ENCODE assay signal across 7 mouse cellular contexts in genomic region chr3:69006246-69006760, GRCm38 (mm10). TPM values are rescaled to one million over a fixed set of nuclear protein-coding genes. Genes with fewer than 3 reads are reported as not detected.
DNase-seq lines count a peak whose midpoint lies in the region; ATAC-seq lines count a peak whose summit lies in the region.

No protein-coding gene starts in this region.

- H3K27ac ChIP-seq in lung, embryonic 16.5 days (ENCODE audit: low read length): peak overlapping the region; percentile 97
- no peak overlapping the region for H3K27ac ChIP-seq in embryonic facial prominence, embryonic 11.5 days (replicated peaks; ENCODE audit: low read depth, low read length)
- H3K27ac ChIP-seq in midbrain, embryonic 15.5 days: peak overlapping the region; percentile 83

- peak overlapping the region; percentile 99 for H3K4me3 ChIP-seq in lung, embryonic 16.5 days (ENCODE audit: low read length)
- peak overlapping the region; percentile 97 for H3K4me3 ChIP-seq in embryonic facial prominence, embryonic 11.5 days (ENCODE audit: low read depth, low read length)
- H3K4me3 ChIP-seq in midbrain, embryonic 15.5 days: peak overlapping the region; percentile 94

- no peaks in the 10 kb centered on the region for H3K9me3 ChIP-seq in lung, embryonic 16.5 days (ENCODE audit: control insufficient read depth, low read length)
- no peaks in the 10 kb centered on the region for H3K9me3 ChIP-seq in embryonic facial prominence, embryonic 11.5 days (replicated peaks; ENCODE audit: control insufficient read depth, low read length)
- H3K9me3 ChIP-seq in midbrain, embryonic 15.5 days: no peaks in the 10 kb centered on the region

- H3K4me1 ChIP-seq in lung, embryonic 16.5 days (replicated peaks; ENCODE audit: control insufficient read depth, insufficient read depth, low read length): peaks cover 8% of the 10 kb centered on the region
- H3K4me1 ChIP-seq in embryonic facial prominence, embryonic 11.5 days (ENCODE audit: control insufficient read depth, insufficient read depth, low read length): no peaks in the 10 kb centered on the region
- peaks cover 26% of the 10 kb centered on the region for H3K4me1 ChIP-seq in midbrain, embryonic 15.5 days

- H3K36me3 ChIP-seq in lung, embryonic 16.5 days (ENCODE audit: control insufficient read depth, insufficient read depth, low read length): no peaks in the 10 kb centered on the region
- no peaks in the 10 kb centered on the region for H3K36me3 ChIP-seq in embryonic facial prominence, embryonic 11.5 days (replicated peaks; ENCODE audit: control insufficient read depth, insufficient read depth, low read depth, low read length)
- H3K36me3 ChIP-seq in midbrain, embryonic 15.5 days (replicated peaks): no peaks in the 10 kb centered on the region

- WGBS in lung, embryonic 16.5 days: 4% methylated on average over 21 of the region's 21 CpGs
- WGBS in embryonic facial prominence, embryonic 11.5 days: 8% methylated on average over 21 of the region's 21 CpGs
- WGBS in midbrain, embryonic 15.5 days: 4% methylated on average over 21 of the region's 21 CpGs

- H3K9ac ChIP-seq in lung, embryonic 16.5 days (ENCODE audit: low read length): peak overlapping the region; percentile 97
- peak overlapping the region; percentile 96 for H3K9ac ChIP-seq in embryonic facial prominence, embryonic 11.5 days (replicated peaks; ENCODE audit: low read length)
- H3K9ac ChIP-seq in midbrain, embryonic 15.5 days: peak overlapping the region; percentile 63

- ATAC-seq in lung, embryonic 16.5 days (ENCODE audit: low read depth): no peak
- no peak for ATAC-seq in embryonic facial prominence, embryonic 11.5 days (replicated peaks; ENCODE audit: insufficient number of reproducible peaks, low FRiP score, low TSS enrichment, low read depth)
- ATAC-seq in midbrain, embryonic 15.5 days (replicated peaks): no peak
- no peak for ATAC-seq in granulocyte monocyte progenitor cell, adult 5-6 weeks (replicated peaks; ENCODE audit: poor library complexity, severe bottlenecking)
- ATAC-seq in activated CD4-positive, CD25-positive, alpha-beta regulatory T cell, adult 4 months: no peak

- DNase-seq in lung, postnatal 25 days (ENCODE audit: low spot score): no peak
- DNase-seq in embryonic facial prominence, embryonic 11.5 days (ENCODE audit: low spot score): no peak
- peak; percentile 68 for DNase-seq in induced T-regulatory cell, adult 2 months (ENCODE audit: low read depth)

- no peaks in the 10 kb centered on the region for H3K27me3 ChIP-seq in lung, embryonic 16.5 days (ENCODE audit: control insufficient read depth, insufficient read depth, low read depth, low read length)
- H3K27me3 ChIP-seq in embryonic facial prominence, embryonic 11.5 days (ENCODE audit: control insufficient read depth, insufficient read depth, low read length): no peaks in the 10 kb centered on the region
- H3K27me3 ChIP-seq in midbrain, embryonic 15.5 days (replicated peaks): no peaks in the 10 kb centered on the region

- H3K4me2 ChIP-seq in lung, embryonic 16.5 days (ENCODE audit: low read depth, low read length): peak overlapping the region; percentile 83
- H3K4me2 ChIP-seq in embryonic facial prominence, embryonic 11.5 days (ENCODE audit: low read depth, low read length): peak overlapping the region; percentile 84
- H3K4me2 ChIP-seq in midbrain, embryonic 15.5 days: peak overlapping the region; percentile 99

RNA-seq across cellular contexts. Expression of gene Smc4, which starts 1.8 kb away (rescaled TPM):
- 196 and 214 TPM in 2 replicates for polyA plus RNA-seq in lung, embryonic 16.5 days (2015; fragmentation: Nextera tagmentation; extraction: Ambion mirVana)
- polyA plus RNA-seq in embryonic facial prominence, embryonic 11.5 days (2014; fragmentation: Nextera tagmentation; extraction: Ambion mirVana): 196 and 226 TPM in 2 replicates
- 32.1 and 36.9 TPM in 2 replicates for polyA plus RNA-seq in midbrain, embryonic 15.5 days (2015; fragmentation: Nextera tagmentation; extraction: Ambion mirVana)
- total RNA-seq in granulocyte monocyte progenitor cell, adult 5-6 weeks (2014; fragmentation: Nextera tagmentation): 115 and 179 TPM in 2 replicates
- 624 and 700 TPM in 2 replicates for total RNA-seq in granulocyte monocyte progenitor cell, adult 5-6 weeks (2017)
- 100 to 1,000 TPM; 394 to 401 TPM for polyA plus RNA-seq in activated CD4-positive, CD25-positive, alpha-beta regulatory T cell, adult 4 months (2017; shearing (Covaris generic))

RNA-seq across cellular contexts. Expression of gene Ift80, which starts 1.9 kb away (rescaled TPM):
- polyA plus RNA-seq in lung, embryonic 16.5 days (2015; fragmentation: Nextera tagmentation; extraction: Ambion mirVana): 20.7 and 21.0 TPM in 2 replicates
- polyA plus RNA-seq in embryonic facial prominence, embryonic 11.5 days (2014; fragmentation: Nextera tagmentation; extraction: Ambion mirVana): 22.4 and 24.8 TPM in 2 replicates
- 8.0 and 8.3 TPM in 2 replicates for polyA plus RNA-seq in midbrain, embryonic 15.5 days (2015; fragmentation: Nextera tagmentation; extraction: Ambion mirVana)
- 11.9 and 16.4 TPM in 2 replicates for total RNA-seq in granulocyte monocyte progenitor cell, adult 5-6 weeks (2014; fragmentation: Nextera tagmentation)
- total RNA-seq in granulocyte monocyte progenitor cell, adult 5-6 weeks (2017): 20.2 and 27.6 TPM in 2 replicates
- 100 to 1,000 TPM in 1 of 2 experiments, 10 to 100 TPM in 1; 76.4 to 105 TPM for polyA plus RNA-seq in activated CD4-positive, CD25-positive, alpha-beta regulatory T cell, adult 4 months (2017; shearing (Covaris generic))

RNA-seq across cellular contexts. Expression of gene Trim59, which starts 38.3 kb away (rescaled TPM):
- polyA plus RNA-seq in lung, embryonic 16.5 days (2015; fragmentation: Nextera tagmentation; extraction: Ambion mirVana): 101 and 115 TPM in 2 replicates
- 206 and 231 TPM in 2 replicates for polyA plus RNA-seq in embryonic facial prominence, embryonic 11.5 days (2014; fragmentation: Nextera tagmentation; extraction: Ambion mirVana)
- 38.4 and 39.9 TPM in 2 replicates for polyA plus RNA-seq in midbrain, embryonic 15.5 days (2015; fragmentation: Nextera tagmentation; extraction: Ambion mirVana)
- total RNA-seq in granulocyte monocyte progenitor cell, adult 5-6 weeks (2014; fragmentation: Nextera tagmentation): 28.7 and 33.7 TPM in 2 replicates
- total RNA-seq in granulocyte monocyte progenitor cell, adult 5-6 weeks (2017): 20.2 and 23.8 TPM in 2 replicates
- 10 to 100 TPM; 25.9 to 27.4 TPM for polyA plus RNA-seq in activated CD4-positive, CD25-positive, alpha-beta regulatory T cell, adult 4 months (2017; shearing (Covaris generic))
